Mouse (Mus musculus): Measurements from ENCODE around the gene Capn12.

Gene Capn12

GRCm38 (mm10) chr7:28881199-28881598, at the start of gene Capn12:
Gene Capn12 (plus strand): TSS chr7:28881422.
- no peak for DNase-seq (ENCODE audit: low spot score in 2 of 2)

- DNase-seq (ENCODE audit: low spot score in 2 of 2) = no peak
Observed at GRCm38 (mm10) chr7:28832137-28832536, 49.1 kb upstream of the Capn12 start.

- no peak for DNase-seq (ENCODE audit: low spot score in 2 of 2)
Observed at GRCm38 (mm10) chr7:28833723-28834347, 47.4 kb upstream of the Capn12 start, which contains the start of gene Lgals4. Gene Lgals4 (plus strand): TSS chr7:28833854.

- DNase-seq (ENCODE audit: low spot score in 2 of 2) = no peak
Observed at GRCm38 (mm10) chr7:28836936-28837335, 44.3 kb upstream of the Capn12 start.

GRCm38 (mm10) chr7:28838331-28838730, 42.9 kb upstream of the Capn12 start:
- DNase-seq (ENCODE audit: low spot score in 2 of 2) = no peak

GRCm38 (mm10) chr7:28847273-28847672, 33.9 kb upstream of the Capn12 start:
- DNase-seq (ENCODE audit: low spot score in 2 of 2) = no peak

- no peak for DNase-seq (ENCODE audit: low spot score in 2 of 2)
Observed at GRCm38 (mm10) chr7:28849700-28850236, 31.5 kb upstream of the Capn12 start.

GRCm38 (mm10) chr7:28850642-28851041, 30.6 kb upstream of the Capn12 start:
- DNase-seq (ENCODE audit: low spot score in 2 of 2) = no peak

- DNase-seq (ENCODE audit: low spot score in 2 of 2) = no peak
Observed at GRCm38 (mm10) chr7:28859953-28860352, 21.3 kb upstream of the Capn12 start.

- no peak for DNase-seq (ENCODE audit: low spot score in 2 of 2)
Observed at GRCm38 (mm10) chr7:28860898-28861297, 20.3 kb upstream of the Capn12 start.

- DNase-seq (ENCODE audit: low spot score in 2 of 2) = no peak
Observed at GRCm38 (mm10) chr7:28862817-28863499, 18.3 kb upstream of the Capn12 start.

GRCm38 (mm10) chr7:28863540-28863939, 17.7 kb upstream of the Capn12 start, which contains the start of gene Lgals7:
Gene Lgals7 (plus strand): TSS chr7:28863853.
- no peak for DNase-seq (ENCODE audit: low spot score in 2 of 2)

- DNase-seq (ENCODE audit: low spot score in 2 of 2) = no peak
Observed at GRCm38 (mm10) chr7:28864288-28864750, 16.9 kb upstream of the Capn12 start.

- DNase-seq (ENCODE audit: low spot score in 2 of 2) = peak; percentile 75 to 83
Observed at GRCm38 (mm10) chr7:28865481-28866300, 15.5 kb upstream of the Capn12 start.

GRCm38 (mm10) chr7:28866769-28867507, 14.3 kb upstream of the Capn12 start:
- no peak for DNase-seq (ENCODE audit: low spot score in 2 of 2)

- peak; percentile 45 to 71 for DNase-seq (ENCODE audit: low spot score in 2 of 2)
Observed at GRCm38 (mm10) chr7:28867508-28868340, 13.5 kb upstream of the Capn12 start.

GRCm38 (mm10) chr7:28870901-28871664, 10.1 kb upstream of the Capn12 start:
- no peak for DNase-seq (ENCODE audit: low spot score in 2 of 2)

- DNase-seq (ENCODE audit: low spot score in 2 of 2) = no peak
Observed at GRCm38 (mm10) chr7:28874565-28874964, 6.7 kb upstream of the Capn12 start.

- no peak for DNase-seq (ENCODE audit: low spot score in 2 of 2)
Observed at GRCm38 (mm10) chr7:28876099-28876498, 5.1 kb upstream of the Capn12 start.

- no peak for DNase-seq (ENCODE audit: low spot score in 2 of 2)
Observed at GRCm38 (mm10) chr7:28877155-28877554, 4.1 kb upstream of the Capn12 start.
